Mouse (Mus musculus) left cerebral cortex, adult 11 months (tissue): Measurements from ENCODE around the gene Astn1.

ENCODE experiments used
- DNase-seq: peaks from one replicate; pipeline ENCODE4 v3.0.0; 2022; ENCODE audit warnings: low spot score

The Astn1 gene

DNA sequence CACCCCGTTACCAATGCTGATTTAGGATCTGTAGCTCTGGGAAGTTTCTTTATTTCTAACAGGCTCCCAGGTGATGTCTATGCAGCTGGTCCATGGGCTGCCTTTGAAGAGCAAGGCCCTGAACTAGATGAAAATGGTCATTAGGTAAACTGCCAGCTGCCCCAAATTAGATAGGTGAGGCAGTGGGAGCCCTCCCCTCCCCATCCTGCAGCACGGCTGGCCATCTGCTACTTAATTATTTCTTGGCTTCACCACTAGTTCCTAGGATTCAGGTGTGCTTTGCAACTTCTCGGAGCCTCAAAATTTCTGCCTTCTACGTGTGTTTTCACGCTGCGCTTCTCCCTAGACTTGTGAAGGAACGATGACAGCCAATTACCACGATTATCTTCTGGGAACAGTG lies 59.4 kb downstream of the Astn1 start:
- no peak for DNase-seq

GRCm38 (mm10) chr1:158422739-158423138 lies 60.7 kb downstream of the Astn1 start:
- DNase-seq: peak; percentile 27

GRCm38 (mm10) chr1:158446071-158446470 lies 84.0 kb downstream of the Astn1 start:
- no peak for DNase-seq

DNA sequence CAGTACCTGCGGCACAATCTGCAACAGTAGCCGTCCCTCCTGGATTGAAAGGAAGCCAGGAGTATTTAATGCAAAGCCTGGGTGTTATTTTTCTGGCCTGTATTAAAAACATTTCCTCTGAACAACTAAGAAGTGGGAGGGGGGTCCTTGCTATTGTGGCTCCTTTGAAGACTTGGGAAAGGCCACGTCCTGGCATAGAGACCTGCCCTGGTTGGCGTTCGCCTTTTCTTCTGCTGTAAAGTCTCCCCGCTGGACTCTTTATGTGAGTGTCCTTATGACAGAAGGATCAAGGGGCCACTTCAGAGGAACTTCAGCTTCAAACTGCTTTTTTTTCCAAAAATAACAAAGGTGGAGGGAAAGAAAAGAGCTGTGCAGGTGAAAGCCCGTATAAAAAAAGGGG lies 85.9 kb downstream of the Astn1 start:
- no peak for DNase-seq

DNA sequence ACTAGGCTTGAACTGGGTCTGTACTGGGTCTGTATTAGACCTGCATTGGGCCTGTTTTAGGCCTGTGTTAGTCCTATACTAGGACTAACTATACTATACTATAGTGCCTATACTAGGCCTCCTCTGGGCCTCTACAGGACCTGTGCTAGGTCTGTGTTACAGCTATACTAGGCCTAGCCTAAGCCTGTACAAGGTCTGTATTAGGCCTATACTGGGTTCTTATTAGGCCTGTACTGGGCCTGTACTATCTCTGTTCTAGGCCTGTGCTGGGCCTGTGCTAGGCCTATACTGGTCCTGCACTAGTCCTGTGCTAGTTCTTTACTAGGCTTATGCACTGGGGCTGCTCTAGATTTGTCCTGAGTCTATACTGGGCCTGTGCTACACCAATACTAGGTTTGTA lies 90.6 kb downstream of the Astn1 start:
- no peak for DNase-seq

GRCm38 (mm10) chr1:158453587-158453986 lies 91.5 kb downstream of the Astn1 start:
- no peak for DNase-seq

GRCm38 (mm10) chr1:158463975-158464374 lies 101.9 kb downstream of the Astn1 start:
- DNase-seq: peak; percentile 17

- no peak for DNase-seq
Observed at GRCm38 (mm10) chr1:158465286-158465685, 103.2 kb downstream of the Astn1 start.

- DNase-seq: no peak
Observed at GRCm38 (mm10) chr1:158477841-158478240, 115.8 kb downstream of the Astn1 start.

DNA sequence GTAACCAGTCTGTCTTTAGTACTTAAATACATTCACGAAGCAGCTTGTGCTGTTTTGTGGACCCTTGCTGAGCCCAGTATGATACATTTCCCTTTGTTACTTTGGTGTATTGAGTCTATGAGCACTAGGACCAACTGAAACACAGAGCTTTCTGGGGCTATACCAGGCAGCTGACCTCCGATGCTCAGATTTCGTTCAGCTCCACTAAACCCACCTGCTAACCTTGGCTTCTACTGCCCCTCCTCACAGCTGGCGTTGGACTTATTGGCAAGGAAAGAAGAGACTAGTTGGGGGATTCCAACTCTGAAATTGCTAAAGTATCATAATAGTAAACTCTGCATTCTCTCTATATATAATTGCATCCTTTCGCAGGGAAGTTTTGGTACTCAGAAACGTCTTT lies 118.2 kb downstream of the Astn1 start:
- no peak for DNase-seq

DNA sequence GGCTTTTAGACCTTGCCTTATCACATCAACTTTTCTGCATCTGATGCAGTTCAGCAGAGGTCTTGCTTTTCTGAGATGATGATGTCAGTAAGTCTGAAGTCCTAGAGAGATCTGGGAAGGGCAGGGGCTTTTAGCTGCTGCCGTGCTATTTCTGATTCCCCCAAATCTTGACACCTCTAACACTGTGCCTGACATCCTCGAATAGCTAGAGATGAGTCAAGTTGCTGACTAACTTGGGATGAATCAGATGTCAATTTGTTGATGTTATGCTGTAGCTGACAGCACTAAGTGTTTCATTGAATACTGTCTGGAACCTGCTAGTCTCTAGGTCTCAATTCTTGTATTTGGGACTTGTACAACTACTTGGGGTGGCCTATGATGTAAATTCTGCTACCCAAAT lies 121.7 kb downstream of the Astn1 start:
- no peak for DNase-seq

GRCm38 (mm10) chr1:158489521-158490021 lies 127.5 kb downstream of the Astn1 start:
- DNase-seq: no peak

- DNase-seq: no peak
Observed at GRCm38 (mm10) chr1:158490175-158490574, 128.1 kb downstream of the Astn1 start.

DNA sequence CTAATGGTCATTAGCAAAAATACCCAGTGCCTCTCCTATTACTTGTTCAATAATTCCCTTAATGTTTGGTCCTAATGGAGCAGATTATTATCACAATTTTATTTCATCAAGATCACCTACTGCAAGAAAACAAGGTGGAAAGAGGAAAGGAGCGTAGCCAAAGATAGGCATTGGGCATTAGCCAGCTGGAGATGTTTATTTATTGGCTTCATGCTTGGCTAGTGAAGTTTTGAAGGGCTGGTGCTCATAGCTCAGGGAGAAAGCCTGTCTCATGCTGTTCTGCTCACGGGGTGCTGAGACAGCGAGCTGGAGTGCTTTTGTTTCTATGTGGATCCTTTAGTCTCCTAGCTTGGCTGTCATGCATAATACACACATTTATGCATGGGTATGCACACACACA lies 131.2 kb downstream of the Astn1 start:
- DNase-seq: no peak

DNA sequence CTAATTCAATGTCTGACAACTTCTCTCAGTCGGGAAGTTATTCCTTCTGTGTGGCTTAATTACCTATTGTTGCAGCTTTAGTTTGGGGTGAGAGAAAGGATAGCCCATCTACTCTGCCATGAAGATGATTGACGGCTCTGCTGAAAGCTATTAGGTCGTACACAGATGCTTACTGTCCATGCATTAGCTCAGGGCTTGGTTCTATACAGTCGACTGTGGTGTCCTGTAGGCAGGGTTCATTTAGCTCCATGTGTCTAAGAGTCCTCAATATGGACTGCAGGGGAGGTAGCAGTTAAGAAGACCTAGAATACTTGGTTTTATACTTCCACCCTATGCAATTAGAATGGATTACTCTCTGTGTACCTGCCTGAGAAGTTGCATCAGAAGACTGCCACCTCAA lies 138.1 kb downstream of the Astn1 start:
- DNase-seq: no peak

DNA sequence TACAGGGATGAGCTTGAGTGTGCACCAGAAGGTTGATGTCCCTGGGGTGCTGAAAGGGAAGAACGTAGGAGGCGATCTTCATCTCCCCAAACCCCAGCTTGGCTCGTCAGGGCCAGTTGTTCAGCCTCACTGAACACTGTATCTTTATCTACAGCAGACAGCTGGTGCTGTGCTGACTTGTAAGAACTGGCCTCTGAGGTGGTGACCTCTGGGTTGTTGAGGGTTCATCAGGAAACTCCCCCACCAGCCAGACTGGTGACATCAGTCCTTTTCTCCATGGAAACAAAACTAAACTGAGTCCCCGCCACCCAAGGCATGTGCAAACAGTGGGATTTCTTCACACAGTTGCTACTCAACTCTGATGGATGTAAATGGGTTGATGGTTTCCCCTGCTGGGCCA lies 138.9 kb downstream of the Astn1 start:
- DNase-seq: no peak

- peak; percentile 27 for DNase-seq
Observed at GRCm38 (mm10) chr1:158507610-158508009, 145.5 kb downstream of the Astn1 start.

DNA sequence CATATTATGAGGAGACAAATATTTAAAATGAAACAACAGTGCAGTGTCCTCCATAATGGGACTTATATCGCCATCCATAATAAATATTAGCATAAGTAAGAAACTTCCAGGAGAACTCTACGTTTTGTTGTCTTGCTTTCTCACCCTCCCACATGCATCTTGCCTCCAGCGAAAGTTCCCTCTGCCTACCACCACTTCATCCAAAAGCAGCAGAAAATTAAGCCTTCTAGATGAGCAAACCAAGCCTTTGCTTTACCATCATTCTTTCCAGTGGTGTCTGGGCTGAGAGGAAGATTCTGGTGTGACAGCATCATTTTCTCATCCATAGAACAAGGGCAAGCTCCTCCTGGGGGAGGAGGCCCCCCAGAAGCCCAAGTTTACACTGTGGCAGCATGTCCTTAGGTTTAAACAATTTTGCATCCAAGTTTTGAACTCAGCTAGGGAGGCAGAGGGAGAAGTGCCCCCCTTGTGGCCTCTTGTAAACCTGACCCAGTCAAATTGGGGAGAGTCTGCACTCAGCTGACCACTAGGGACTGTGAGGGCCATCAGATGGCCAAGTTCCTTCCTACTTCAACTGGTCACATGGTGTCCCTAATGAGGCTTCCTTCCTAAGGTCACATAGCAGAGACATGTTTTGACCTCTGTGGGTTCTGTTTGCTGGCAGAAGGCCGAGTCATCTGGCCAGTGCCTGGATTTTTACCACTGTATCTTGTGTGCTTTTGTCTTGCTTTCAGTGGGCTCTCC lies 147.2 kb downstream of the Astn1 start:
- no peak for DNase-seq

DNA sequence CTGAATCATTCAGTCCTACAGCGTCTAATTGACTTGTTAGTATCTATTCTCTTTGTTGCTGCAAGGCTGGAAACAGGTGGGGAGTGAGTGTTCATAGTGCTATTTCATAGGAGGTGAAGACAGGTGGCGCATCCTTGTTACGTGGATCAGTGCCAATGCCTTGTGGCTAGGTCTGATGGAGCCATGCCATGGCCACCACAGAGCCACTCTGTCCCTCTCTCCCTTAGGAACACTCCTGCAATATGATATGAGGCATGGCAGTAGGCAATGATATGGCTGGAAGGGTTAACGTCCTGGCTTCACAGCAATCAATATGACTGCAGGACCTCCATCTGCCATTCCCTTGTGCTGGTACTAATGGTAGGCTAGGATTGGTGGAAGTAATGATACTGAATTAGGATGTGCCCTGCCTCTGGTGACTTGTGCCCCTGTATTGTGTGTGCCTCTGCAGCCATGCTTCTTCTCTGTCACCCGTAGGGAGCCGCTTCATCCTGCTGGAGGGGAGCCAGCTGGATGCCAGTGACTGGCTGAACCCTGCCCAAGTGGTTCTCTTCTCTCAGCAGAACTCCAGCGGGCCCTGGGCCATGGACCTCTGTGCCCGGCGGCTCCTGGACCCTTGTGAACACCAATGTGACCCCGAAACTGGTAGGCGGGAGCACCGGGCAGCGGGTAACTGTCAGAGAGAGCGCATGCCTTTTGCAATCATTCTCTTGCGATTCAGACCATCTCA lies 148.6 kb downstream of the Astn1 start:
- no peak for DNase-seq

GRCm38 (mm10) chr1:158512089-158512488 lies 150.0 kb downstream of the Astn1 start:
- DNase-seq: no peak

DNA sequence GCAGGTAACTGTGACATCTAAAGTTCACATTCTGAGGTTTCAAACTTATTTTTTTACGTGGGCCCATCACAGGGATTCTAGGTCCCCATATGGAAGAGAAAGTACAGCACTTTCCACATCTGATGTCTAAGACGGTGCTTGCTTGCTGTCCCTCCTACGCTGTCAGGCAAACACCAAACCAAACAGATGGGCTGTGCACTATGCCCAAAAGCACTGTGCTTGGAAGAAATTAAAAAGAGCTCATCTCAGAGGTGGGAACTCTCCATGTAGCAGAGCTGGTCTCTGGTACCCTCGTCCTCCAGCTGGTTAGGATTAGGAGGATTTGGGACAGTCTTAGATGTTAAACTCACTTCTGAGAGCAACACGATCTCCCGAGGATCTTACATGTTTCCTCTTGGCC lies 150.6 kb downstream of the Astn1 start:
- peak; percentile 73 for DNase-seq

- DNase-seq: peak; percentile 75
Observed at GRCm38 (mm10) chr1:158513572-158513971, 151.5 kb downstream of the Astn1 start.

DNA sequence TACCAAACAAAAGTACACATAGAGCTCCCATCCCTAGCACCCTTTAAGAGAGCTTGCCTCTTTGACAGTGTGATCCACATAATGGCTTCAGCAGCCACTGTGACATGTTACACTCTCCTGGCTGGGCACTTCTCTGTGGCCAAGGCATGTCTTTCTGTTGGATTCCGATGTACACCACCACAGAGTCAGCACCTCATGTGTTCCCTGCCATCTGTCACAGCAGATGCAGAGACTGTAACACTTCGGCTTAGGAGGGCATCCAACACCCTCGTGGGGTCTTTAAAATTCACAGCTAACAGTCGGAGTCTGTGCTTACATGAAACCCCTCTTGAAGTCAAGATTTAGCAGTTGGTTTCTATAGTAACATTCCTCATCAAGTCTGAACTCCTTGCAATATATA lies 154.5 kb downstream of the Astn1 start:
- no peak for DNase-seq

GRCm38 (mm10) chr1:158536195-158536594 lies 174.1 kb downstream of the Astn1 start:
- no peak for DNase-seq
